Mouse (Mus musculus) lung, adult 2 months (tissue): ENCODE results near the gene Jakmip3.

Experiments used
- CTCF ChIP-seq: fragments of 200-500 bp; IDR thresholded peaks from 2 replicates; pipeline ENCODE4 v1.5.1; 2011; ENCODE audit warnings: mild to moderate bottlenecking, low read length, control low read depth; ENCODE audit not compliant: insufficient read depth
- POLR2A ChIP-seq: fragments of 200-500 bp; IDR thresholded peaks from 2 replicates; pipeline ENCODE4 v1.6.1; 2011; ENCODE audit warnings: low read depth, mild to moderate bottlenecking, control low read depth, low read length, borderline replicate concordance; ENCODE audit errors: extremely low read depth

DNA sequence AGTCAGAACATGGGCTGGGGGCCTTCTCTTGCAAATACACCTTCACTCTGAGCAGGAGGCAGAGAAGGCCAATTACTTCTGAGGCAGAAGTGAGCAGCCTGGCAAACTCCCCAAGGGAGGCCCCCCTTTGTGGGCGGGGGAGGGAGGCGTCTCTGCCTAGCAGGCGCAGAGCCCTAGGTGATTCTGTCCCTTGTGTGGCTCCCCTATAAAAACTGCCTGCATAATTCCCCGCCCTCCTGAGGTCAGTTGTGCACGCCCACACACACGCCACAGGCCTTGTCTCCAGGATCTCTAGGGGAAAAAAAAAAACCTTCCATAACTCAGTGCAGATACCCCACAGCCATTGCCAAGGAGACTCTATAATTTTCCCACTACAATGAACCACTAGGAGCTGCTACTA lies 189.8 kb downstream of the Jakmip3 start:
- TF ChIP-seq POLR2A: no peak
- TF ChIP-seq CTCF: no peak
